Mouse (Mus musculus) urinary bladder, adult 2 months (tissue): Measurements from ENCODE around the gene Plekha1. TPM values are rescaled to one million over a fixed set of nuclear protein-coding genes. Genes with fewer than 3 reads are reported as not detected.

Experiments
- DNase-seq: peaks from one replicate; pipeline ENCODE4 v3.0.0; 2022; ENCODE audit warnings: low spot score
- polyA plus RNA-seq: library from polyadenylated mRNA; depleted of rRNA; stranded (reverse); fragments of >200 nt; gene quantifications from 2 replicates; pipeline ENCODE4 v1.2.3, GENCODE M21; 2012

Gene Plekha1
- polyA plus RNA-seq, 1 experiment: 49.0 TPM

GRCm38 (mm10) chr7:130918260-130918659 is 52.7 kb downstream of the Plekha1 start:
- DNase-seq: no peak

GRCm38 (mm10) chr7:130922981-130923731 is 57.6 kb downstream of the Plekha1 start:
- no peak for DNase-seq

- no peak for DNase-seq
Observed at GRCm38 (mm10) chr7:130930401-130930800, 64.8 kb downstream of the Plekha1 start.

- DNase-seq: no peak
Observed at GRCm38 (mm10) chr7:130932921-130933320, 67.4 kb downstream of the Plekha1 start.

- DNase-seq: no peak
Observed at GRCm38 (mm10) chr7:130934654-130935053, 69.1 kb downstream of the Plekha1 start.

GRCm38 (mm10) chr7:130935421-130935792 is 69.9 kb downstream of the Plekha1 start:
- no peak for DNase-seq

- DNase-seq: peak; percentile 68
Observed at GRCm38 (mm10) chr7:130935793-130936471, 70.4 kb downstream of the Plekha1 start, which contains the start of gene Htra1. Htra1 (plus strand) TSS chr7:130936111.

GRCm38 (mm10) chr7:130936472-130936951 is 71.0 kb downstream of the Plekha1 start:
- DNase-seq: peak; percentile 46

- no peak for DNase-seq
Observed at GRCm38 (mm10) chr7:130937266-130937841, 71.8 kb downstream of the Plekha1 start.

- DNase-seq: no peak
Observed at GRCm38 (mm10) chr7:130938005-130938404, 72.4 kb downstream of the Plekha1 start.

GRCm38 (mm10) chr7:130938896-130939295 is 73.3 kb downstream of the Plekha1 start:
- DNase-seq: no peak

- no peak for DNase-seq
Observed at GRCm38 (mm10) chr7:130940733-130941132, 75.2 kb downstream of the Plekha1 start.

- no peak for DNase-seq
Observed at GRCm38 (mm10) chr7:130943280-130943895, 77.8 kb downstream of the Plekha1 start.

GRCm38 (mm10) chr7:130944766-130945475 is 79.4 kb downstream of the Plekha1 start:
- DNase-seq: no peak

GRCm38 (mm10) chr7:130945730-130946129 is 80.2 kb downstream of the Plekha1 start:
- DNase-seq: no peak

- no peak for DNase-seq
Observed at GRCm38 (mm10) chr7:130946303-130946702, 80.7 kb downstream of the Plekha1 start.

GRCm38 (mm10) chr7:130948563-130949208 is 83.1 kb downstream of the Plekha1 start:
- DNase-seq: no peak

GRCm38 (mm10) chr7:130949331-130949751 is 83.8 kb downstream of the Plekha1 start:
- no peak for DNase-seq

GRCm38 (mm10) chr7:130950482-130950881 is 84.9 kb downstream of the Plekha1 start:
- DNase-seq: no peak

- DNase-seq: no peak
Observed at GRCm38 (mm10) chr7:130951004-130951403, 85.4 kb downstream of the Plekha1 start.

- no peak for DNase-seq
Observed at GRCm38 (mm10) chr7:130953376-130953775, 87.8 kb downstream of the Plekha1 start.
